In the genomic region with DNA sequence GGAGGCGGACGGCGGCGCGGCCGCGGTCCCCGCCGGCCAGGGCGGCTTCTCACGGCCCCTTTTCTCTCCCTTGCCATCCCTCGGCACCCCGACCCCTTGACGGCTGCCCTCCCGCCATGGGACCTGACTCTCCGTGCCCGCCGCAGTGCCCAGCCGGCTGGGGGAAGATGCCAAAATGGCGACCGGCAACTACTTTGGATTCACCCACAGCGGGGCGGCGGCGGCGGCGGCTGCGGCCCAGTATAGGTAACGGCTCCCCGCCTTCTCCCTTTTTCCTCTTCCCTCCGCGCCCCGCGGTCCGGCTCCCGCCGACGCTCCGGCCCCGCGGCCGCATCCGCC, we compare ENCODE assay signal across 8 mouse cellular contexts. TPM values are rescaled to one million over a fixed set of nuclear protein-coding genes. Genes with fewer than 3 reads are reported as not detected.
DNase-seq lines count a peak whose midpoint lies in the region; ATAC-seq lines count a peak whose summit lies in the region.

No protein-coding gene starts in this region.

- no peaks in the 10 kb centered on the region for H3K36me3 ChIP-seq in intestine, embryonic 15.5 days
- peaks cover 17% of the 10 kb centered on the region for H3K36me3 ChIP-seq in midbrain, embryonic 10.5 days

- H3K9me3 ChIP-seq in intestine, embryonic 15.5 days = no peaks in the 10 kb centered on the region
- H3K9me3 ChIP-seq in midbrain, embryonic 10.5 days (replicated peaks) = no peaks in the 10 kb centered on the region

- peak; percentile 51 for ATAC-seq in intestine, embryonic 15.5 days
- ATAC-seq in activated CD4-positive, CD25-positive, alpha-beta regulatory T cell, adult 4 months = no peak

- peak overlapping the region; percentile 94 for H3K27ac ChIP-seq in intestine, embryonic 15.5 days
- H3K27ac ChIP-seq in midbrain, embryonic 10.5 days (replicated peaks) = peak overlapping the region; percentile 99

- peak; percentile 66 for DNase-seq in gastrocnemius, postnatal 10 days
- no peak for DNase-seq in gastrocnemius, postnatal 25 days
- DNase-seq in thymus, postnatal 4 days = peak; percentile 78
- DNase-seq in thymus, postnatal 36 days = no peak
- DNase-seq in midbrain, embryonic 10.5 days (ENCODE audit: low spot score) = no peak
- DNase-seq in left cerebral cortex, adult 11 months (ENCODE audit: low spot score) = no peak

- 0 out of 2 replicates have a peak, but pooled peaks cover 10% of the 10 kb centered on the region for H3K4me1 ChIP-seq in intestine, embryonic 15.5 days (replicated peaks)
- H3K4me1 ChIP-seq in midbrain, embryonic 10.5 days = peaks cover 38% of the 10 kb centered on the region

- WGBS in intestine, embryonic 15.5 days = 0% methylated on average over 12 of the region's 43 CpGs
- WGBS in midbrain, embryonic 10.5 days = 0% methylated on average over 15 of the region's 43 CpGs

- H3K4me2 ChIP-seq in intestine, embryonic 15.5 days (replicated peaks) = peak overlapping the region; percentile 75

- H3K27me3 ChIP-seq in intestine, embryonic 15.5 days (replicated peaks) = no peaks in the 10 kb centered on the region
- peaks cover 9% of the 10 kb centered on the region; the same call in 1 of the 2 replicates for H3K27me3 ChIP-seq in midbrain, embryonic 10.5 days (ENCODE audit: low read depth, poor library complexity, severe bottlenecking)

- peak overlapping the region; percentile 97 for H3K9ac ChIP-seq in intestine, embryonic 15.5 days

- H3K4me3 ChIP-seq in intestine, embryonic 15.5 days (replicated peaks) = peak overlapping the region; percentile 95
- H3K4me3 ChIP-seq in midbrain, embryonic 10.5 days = peak overlapping the region; percentile 99

RNA-seq across cellular contexts. Expression of a gene that starts 0.4 kb away (rescaled TPM):
- 10 to 100 TPM; 72.3 to 89.0 TPM for total RNA-seq in gastrocnemius, postnatal 10 days (2021)
- total RNA-seq in gastrocnemius, postnatal 25 days (2021) = 10 to 100 TPM; 46.0 to 61.1 TPM
- 94.3 and 95.4 TPM in 2 replicates for polyA plus RNA-seq in intestine, embryonic 15.5 days (2015; fragmentation: Nextera tagmentation; extraction: Ambion mirVana)
- polyA plus RNA-seq in midbrain, embryonic 10.5 days (2016; fragmentation: Nextera tagmentation; extraction: Ambion mirVana) = 135 and 155 TPM in 2 replicates
- polyA plus RNA-seq in activated CD4-positive, CD25-positive, alpha-beta regulatory T cell, adult 4 months (2017; shearing (Covaris generic)) = 100 to 1,000 TPM; 168 to 169 TPM

Comparison
In these comparisons a context has a peak if more than half of its experiments do, and no peak if none do; other contexts are left out.
1. DNase-seq: peak in gastrocnemius, postnatal 10 days (single experiment) and thymus, postnatal 4 days (single experiment); none in gastrocnemius, postnatal 25 days (single experiment), thymus, postnatal 36 days (0 of 2), midbrain, embryonic 10.5 days (single experiment) and left cerebral cortex, adult 11 months (single experiment).